Mouse (Mus musculus): ENCODE measurements around the gene Foxa1. TPM values are rescaled to one million over a fixed set of nuclear protein-coding genes. Genes with fewer than 3 reads are reported as not detected.

Gene Foxa1
- polyA plus RNA-seq (2017; shearing (Covaris generic)): 0.51 TPM

DNA sequence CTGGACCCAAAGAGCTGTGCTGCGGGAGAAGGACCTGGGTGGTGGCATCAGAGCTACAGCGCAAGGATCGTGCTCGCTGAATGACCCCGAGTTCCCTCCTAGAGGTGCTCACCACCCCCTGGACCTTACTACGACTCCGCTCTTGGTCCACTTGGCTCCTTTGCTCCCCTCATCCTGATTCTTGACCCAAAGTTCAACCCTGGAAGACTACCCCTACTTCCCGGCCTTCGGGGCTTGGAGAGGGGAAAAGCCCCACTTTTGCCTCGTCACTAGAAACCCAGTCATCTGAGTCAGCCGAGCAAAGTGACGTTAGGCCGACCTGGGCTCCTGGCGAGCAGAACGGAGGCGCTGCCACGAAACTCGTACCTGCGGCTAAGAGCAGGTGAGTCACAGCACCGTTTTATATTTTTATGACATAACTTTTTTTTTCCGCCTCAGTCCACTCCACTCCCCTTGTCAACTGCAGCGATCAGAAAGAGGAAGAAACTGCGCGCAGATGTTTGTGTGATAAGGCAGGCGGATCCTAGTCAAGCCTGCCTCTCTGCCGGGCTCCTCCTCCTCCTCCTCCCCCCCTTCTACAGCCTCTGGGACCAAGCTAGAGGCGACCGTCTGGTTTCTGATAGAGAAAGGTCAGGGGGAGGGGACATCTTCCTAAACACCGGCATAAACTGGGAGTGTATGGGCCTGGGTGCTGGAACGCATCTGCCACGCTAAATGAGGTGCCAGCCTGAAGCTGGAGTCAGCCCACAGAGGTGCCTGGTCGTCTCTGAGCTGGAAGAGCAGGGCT is at the start of gene Foxa1:
Gene Foxa1, minus strand, starts transcription at position 502 of the 787 bp plus-strand sequence.

DNA sequence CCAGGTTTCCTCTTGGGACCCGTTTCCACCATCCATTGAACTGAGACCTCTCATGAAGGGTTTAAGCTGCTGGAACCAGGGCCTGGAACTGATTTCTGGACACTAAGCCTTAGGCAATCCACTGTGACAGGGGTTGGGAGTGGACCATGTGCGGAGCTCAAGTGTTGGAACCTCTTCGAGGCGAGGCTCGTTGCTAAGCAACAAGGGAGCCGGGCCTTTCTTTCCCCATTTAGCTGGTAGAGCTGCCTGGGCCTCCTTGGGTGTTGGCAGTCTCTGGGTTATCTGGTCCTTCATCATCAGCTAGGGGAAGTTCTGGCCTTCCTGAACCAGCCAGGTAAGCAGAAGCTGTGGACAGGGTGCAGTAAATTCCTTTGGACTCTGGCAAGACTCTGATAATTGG is 17.2 kb upstream of the Foxa1 start, which contains the start of gene Ttc6:
Gene Ttc6, plus strand, starts transcription at position 205 of the 400 bp plus-strand sequence.

Other genes with a start within 250 kb of the Foxa1 start
- gene Ttc6, start 17.2 kb upstream of the Foxa1 start, polyA plus RNA-seq (2017; shearing (Covaris generic)): 0.18 TPM

Measured in effector memory CD4-positive, alpha-beta T cell, adult 7 months (primary cell).